Mouse (Mus musculus): Measurements from ENCODE around the gene Haspin.

Gene Haspin

GRCm38 (mm10) chr11:73137591-73138501 lies at the start of gene Haspin:
TSS of gene Haspin (minus strand) at chr11:73138294.
- DNase-seq: peak; percentile 84

- DNase-seq: no peak
These were observed 49.1 kb upstream of the Haspin start for GRCm38 (mm10) chr11:73187231-73187630.

- no peak for DNase-seq
These were observed 48.0 kb upstream of the Haspin start for GRCm38 (mm10) chr11:73185872-73186615.

- no peak for DNase-seq
These were observed 39.8 kb upstream of the Haspin start for GRCm38 (mm10) chr11:73177895-73178294.

- DNase-seq: no peak
These were observed 39.4 kb upstream of the Haspin start for GRCm38 (mm10) chr11:73177509-73177875.

- DNase-seq: peak; percentile 94
These were observed 38.8 kb upstream of the Haspin start, which contains the start of the genes Emc6 and Tax1bp3 for GRCm38 (mm10) chr11:73176608-73177508. TSS of gene Emc6 (minus strand) at chr11:73177037. TSS of gene Tax1bp3 (plus strand) at chr11:73177083.

GRCm38 (mm10) chr11:73176186-73176585 lies 38.1 kb upstream of the Haspin start:
- no peak for DNase-seq

- no peak for DNase-seq
These were observed 37.5 kb upstream of the Haspin start for GRCm38 (mm10) chr11:73175612-73176011.

GRCm38 (mm10) chr11:73172186-73172585 lies 34.1 kb upstream of the Haspin start:
- no peak for DNase-seq

- DNase-seq: no peak
These were observed 31.1 kb upstream of the Haspin start for GRCm38 (mm10) chr11:73169231-73169630.

GRCm38 (mm10) chr11:73168576-73168975 lies 30.5 kb upstream of the Haspin start:
- DNase-seq: no peak

- no peak for DNase-seq
These were observed 30.0 kb upstream of the Haspin start for GRCm38 (mm10) chr11:73168071-73168470.

- no peak for DNase-seq
These were observed 24.2 kb upstream of the Haspin start for GRCm38 (mm10) chr11:73162284-73162683.

- no peak for DNase-seq
These were observed 23.5 kb upstream of the Haspin start for GRCm38 (mm10) chr11:73161616-73162015.

GRCm38 (mm10) chr11:73160811-73161200 lies 22.7 kb upstream of the Haspin start:
- DNase-seq: no peak

- no peak for DNase-seq
These were observed 22.1 kb upstream of the Haspin start, which contains the start of gene P2rx5 for GRCm38 (mm10) chr11:73159957-73160810. TSS of gene P2rx5 (plus strand) at chr11:73160421.

- no peak for DNase-seq
These were observed 17.0 kb upstream of the Haspin start for GRCm38 (mm10) chr11:73155071-73155470.

GRCm38 (mm10) chr11:73148209-73148608 lies 10.1 kb upstream of the Haspin start:
- DNase-seq: no peak

- DNase-seq: no peak
These were observed 8.9 kb upstream of the Haspin start for GRCm38 (mm10) chr11:73146975-73147365.

- no peak for DNase-seq
These were observed 8.2 kb upstream of the Haspin start for GRCm38 (mm10) chr11:73146026-73146974.

Measured in cerebellum, adult 8-10 months (tissue).